Mouse (Mus musculus) hindbrain, embryonic 14.5 days (tissue): ENCODE data around the gene Sall1. TPM values are rescaled to one million over a fixed set of nuclear protein-coding genes. Genes with fewer than 3 reads are reported as not detected.

Experiments
- ATAC-seq: fragments of 200-750 bp; cut with Nextera tagmentation; 2 replicates; pipeline ENCODE4 v1.8.0; 2017; ENCODE audit warnings: moderate number of reproducible peaks, mild to moderate bottlenecking, moderate TSS enrichment, moderate library complexity; ENCODE audit not compliant: low FRiP score
- DNase-seq: peaks from one replicate; pipeline ENCODE4 v3.0.0-alpha.2; 2015; ENCODE audit warnings: low spot score
- H3K27ac ChIP-seq: fragments of 300-500 bp; sonication (generic); 2 replicates; pipeline ENCODE4 v1.5.1; 2014; ENCODE audit warnings: mild to moderate bottlenecking, moderate library complexity
- H3K27me3 ChIP-seq: fragments of 300-500 bp; sonication (generic); 2 replicates; pipeline ENCODE4 v1.6.1; 2014; ENCODE audit warnings: mild to moderate bottlenecking, low read length, mixed read lengths; ENCODE audit not compliant: control insufficient read depth, insufficient read depth
- H3K36me3 ChIP-seq: fragments of 300-500 bp; sonication (generic); replicated peaks from 2 replicates; pipeline ENCODE4 v1.6.1; 2014; ENCODE audit not compliant: control insufficient read depth, insufficient read depth
- H3K4me1 ChIP-seq: fragments of 300-500 bp; sonication (generic); replicated peaks from 2 replicates; pipeline ENCODE4 v1.6.1; 2014; ENCODE audit warnings: antibody characterized with exemption, low read length, mixed read lengths; ENCODE audit not compliant: control insufficient read depth, insufficient read depth
- H3K4me2 ChIP-seq: fragments of 300-500 bp; sonication (generic); replicated peaks from 2 replicates; pipeline ENCODE4 v1.6.1; 2014; ENCODE audit warnings: mild to moderate bottlenecking, moderate library complexity
- H3K4me3 ChIP-seq: fragments of 300-500 bp; sonication (generic); replicated peaks from 2 replicates; pipeline ENCODE4 v1.5.1; 2014; ENCODE audit warnings: mild to moderate bottlenecking, low read length
- H3K9ac ChIP-seq: fragments of 300-500 bp; sonication (generic); 2 replicates; pipeline ENCODE4 v1.6.1; 2014
- H3K9me3 ChIP-seq: fragments of 300-500 bp; sonication (generic); 2 replicates; pipeline ENCODE4 v1.6.1; 2016; ENCODE audit warnings: low read length; ENCODE audit not compliant: control insufficient read depth
- WGBS: fragments of 180-500 bp; shearing (Covaris S2); extraction: QIAGEN DNeasy Blood & Tissue Kit; methylation state at CpG from one replicate; pipeline ENCODE4 v1.1.7; 2014; 5-methylcytosine and 5-hydroxymethylcytosine counted together
- microRNA-seq: library from miRNA; unstranded; fragments of <30 nt; microRNA quantifications from one replicate; pipeline ENCODE4, GENCODE M21; 2016
- polyA plus RNA-seq: library from polyadenylated mRNA; unstranded; fragments of >200 nt; fragmentation: Nextera tagmentation; extraction: Ambion mirVana; gene quantifications from 2 replicates; pipeline ENCODE4 v1.2.1, GENCODE M21; 2014

Sall1 gene
- polyA plus RNA-seq, 1 experiment from 2014 or later: 9.9 TPM

GRCm38 (mm10) chr8:88991176-88991575, 52.8 kb downstream of the Sall1 start:
- H3K27me3 ChIP-seq: no peaks in the 10 kb centered on the region; the same call in 1 of the 2 replicates
- H3K4me1 ChIP-seq: no peaks in the 10 kb centered on the region
- H3K36me3 ChIP-seq: no peaks in the 10 kb centered on the region
- H3K9ac ChIP-seq: no peak overlapping the region
- H3K4me2 ChIP-seq: no peak overlapping the region
- H3K9me3 ChIP-seq: no peaks in the 10 kb centered on the region
- H3K27ac ChIP-seq: no peak overlapping the region
- no peak overlapping the region for H3K4me3 ChIP-seq
- WGBS: 75% methylated on average over 5 of the region's 5 CpGs
- DNase-seq: no peak
- no peak for ATAC-seq

GRCm38 (mm10) chr8:88989002-88989401, 55.0 kb downstream of the Sall1 start:
- Histone ChIP-seq H3K27ac (no peak overlapping the region), H3K36me3 (no peaks in the 10 kb centered on the region), H3K9ac (no peak overlapping the region), H3K4me2 (no peak overlapping the region), H3K9me3 (no peaks in the 10 kb centered on the region), H3K27me3 (no peaks in the 10 kb centered on the region), H3K4me3 (no peak overlapping the region), H3K4me1 (no peaks in the 10 kb centered on the region)
- ATAC-seq: no peak
- WGBS: 71% methylated on average over 3 of the region's 3 CpGs
- no peak for DNase-seq

DNA sequence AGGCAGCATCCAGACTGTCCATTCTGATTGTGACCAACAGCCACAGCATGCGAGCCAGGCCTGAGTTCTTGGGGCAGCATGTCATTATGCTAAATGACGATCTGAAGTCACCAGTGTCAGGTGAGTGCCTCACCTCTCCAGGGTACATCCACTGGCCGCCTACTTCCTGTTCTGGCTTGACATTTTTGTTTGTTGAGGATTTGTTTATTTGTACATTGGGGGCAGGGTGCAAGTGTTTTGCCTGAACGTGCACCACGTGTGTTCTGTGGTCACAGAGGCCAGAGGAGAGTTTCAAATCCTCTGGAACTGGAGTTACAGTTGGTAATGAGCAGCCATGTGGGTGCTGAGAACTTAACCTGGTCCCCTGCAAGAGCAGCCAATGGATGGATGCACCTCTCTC, 60.5 kb downstream of the Sall1 start:
- Histone ChIP-seq H3K4me2 (no peak overlapping the region), H3K4me1 (no peaks in the 10 kb centered on the region), H3K4me3 (no peak overlapping the region), H3K9me3 (no peaks in the 10 kb centered on the region), H3K9ac (no peak overlapping the region), H3K36me3 (no peaks in the 10 kb centered on the region), H3K27me3 (no peaks in the 10 kb centered on the region), H3K27ac (no peak overlapping the region)
- DNase-seq (no peak), ATAC-seq (no peak)
- WGBS: 90% methylated on average over 5 of the region's 5 CpGs

Small RNAs within 50 kb of the gene (microRNA-seq; reads per million reads assigned to microRNA genes)
- not detected for gene Mir8110
